Mouse (Mus musculus): ENCODE measurements around the gene Hecw2.

DNA sequence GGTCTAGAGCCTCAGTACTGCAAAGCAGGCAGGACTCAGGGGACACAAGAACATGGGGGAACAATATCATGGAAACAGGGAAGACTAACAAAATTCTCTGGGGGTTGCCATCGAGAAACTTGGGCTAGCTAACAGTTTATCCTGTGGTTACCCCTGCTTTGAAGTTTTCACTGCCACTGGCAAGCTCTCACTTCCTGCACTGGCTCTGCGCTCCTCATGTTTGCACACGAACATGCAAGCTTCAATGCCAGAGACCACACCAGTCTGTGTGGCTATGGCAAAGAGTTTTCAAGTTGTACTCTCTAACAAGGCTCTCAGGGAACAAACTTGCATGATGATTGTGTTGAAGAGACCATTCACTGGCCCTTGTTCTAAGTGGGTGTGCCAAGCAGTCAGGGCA lies 288.8 kb downstream of the Hecw2 start:
- no peak for TF ChIP-seq POLR2A (IDR thresholded peaks at IDR 0.05; ENCODE audit: borderline replicate concordance, control insufficient read depth, low read depth, low read length)
- no peak for TF ChIP-seq CTCF (IDR thresholded peaks at IDR 0.05; ENCODE audit: control insufficient read depth, insufficient read depth, low read length)
